In genomic region chr3:36835525-36836203, GRCm38 (mm10) we compare ENCODE assay signal across 8 mouse cellular contexts. TPM values are rescaled to one million over a fixed set of nuclear protein-coding genes. Genes with fewer than 3 reads are reported as not detected.
DNase-seq lines count a peak whose midpoint lies in the region; ATAC-seq lines count a peak whose summit lies in the region.

No protein-coding gene starts in this region.

- H3K36me3 ChIP-seq in forebrain, embryonic 16.5 days (ENCODE audit: control insufficient read depth, insufficient read depth) = no peaks in the 10 kb centered on the region
- H3K36me3 ChIP-seq in kidney, embryonic 16.5 days (ENCODE audit: insufficient read depth, low read length) = no peaks in the 10 kb centered on the region
- H3K36me3 ChIP-seq in midbrain, embryonic 11.5 days (ENCODE audit: control insufficient read depth, insufficient read depth, low read length) = no peaks in the 10 kb centered on the region

- no peak overlapping the region for H3K9ac ChIP-seq in forebrain, embryonic 16.5 days (replicated peaks; ENCODE audit: low read depth, low read length)
- no peak overlapping the region for H3K9ac ChIP-seq in kidney, embryonic 16.5 days (replicated peaks; ENCODE audit: low read length)
- peak overlapping the region; percentile 42; the same call in 1 of the 2 replicates for H3K9ac ChIP-seq in midbrain, embryonic 11.5 days (ENCODE audit: low read length)

- no peaks in the 10 kb centered on the region for H3K4me1 ChIP-seq in forebrain, embryonic 16.5 days (replicated peaks; ENCODE audit: control insufficient read depth, insufficient read depth, low read length)
- H3K4me1 ChIP-seq in kidney, embryonic 16.5 days (ENCODE audit: insufficient read depth, low read length) = 0 out of 2 replicates have a peak, but pooled peaks cover 4% of the 10 kb centered on the region
- H3K4me1 ChIP-seq in midbrain, embryonic 11.5 days (ENCODE audit: control insufficient read depth, insufficient read depth, low read length) = 0 out of 2 replicates have a peak, but pooled peaks cover 2% of the 10 kb centered on the region

- H3K4me2 ChIP-seq in forebrain, embryonic 16.5 days (ENCODE audit: low read length) = peak overlapping the region; percentile 39
- H3K4me2 ChIP-seq in kidney, embryonic 16.5 days (replicated peaks; ENCODE audit: low read depth, low read length) = peak overlapping the region; percentile 50
- H3K4me2 ChIP-seq in midbrain, embryonic 11.5 days = peak overlapping the region; percentile 32

- peak; percentile 11 for DNase-seq in layer of hippocampus, adult 11-12 months (ENCODE audit: low spot score)
- no peak for DNase-seq in layer of hippocampus, postnatal 36 days
- DNase-seq in cerebellum, postnatal 36 days = peak; percentile 29 to 30
- DNase-seq in midbrain, embryonic 11.5 days (ENCODE audit: low spot score, missing footprints) = peak; percentile 90
- no peak for DNase-seq in spleen, adult 18-20 months

- ATAC-seq in forebrain, embryonic 16.5 days = peak; percentile 77
- ATAC-seq in kidney, embryonic 16.5 days (ENCODE audit: low FRiP score, low TSS enrichment) = 0 out of 2 replicates have a peak, but pooled peaks have one; percentile 51
- ATAC-seq in midbrain, embryonic 11.5 days (ENCODE audit: low FRiP score) = peak; percentile 54; the same call in 1 of the 2 replicates
- no peak for ATAC-seq in megakaryocyte progenitor cell, adult 5-6 weeks (replicated peaks; ENCODE audit: poor library complexity)

- H3K9me3 ChIP-seq in forebrain, embryonic 16.5 days (ENCODE audit: control insufficient read depth, low read length) = no peaks in the 10 kb centered on the region
- no peaks in the 10 kb centered on the region for H3K9me3 ChIP-seq in kidney, embryonic 16.5 days (ENCODE audit: low read length)
- no peaks in the 10 kb centered on the region for H3K9me3 ChIP-seq in midbrain, embryonic 11.5 days (ENCODE audit: control insufficient read depth, low read length)

- H3K27me3 ChIP-seq in forebrain, embryonic 16.5 days (replicated peaks; ENCODE audit: control insufficient read depth, insufficient read depth, low read length) = no peaks in the 10 kb centered on the region
- H3K27me3 ChIP-seq in kidney, embryonic 16.5 days (ENCODE audit: insufficient read depth, low read length) = no peaks in the 10 kb centered on the region; the same call in 1 of the 2 replicates
- H3K27me3 ChIP-seq in midbrain, embryonic 11.5 days (ENCODE audit: control insufficient read depth, insufficient read depth, low read length) = no peaks in the 10 kb centered on the region

- H3K4me3 ChIP-seq in forebrain, embryonic 16.5 days (replicated peaks; ENCODE audit: low read length) = 0 out of 2 replicates have a peak overlapping the region, but pooled peaks have one; percentile 0
- peak overlapping the region; percentile 26; the same call in 1 of the 2 replicates for H3K4me3 ChIP-seq in kidney, embryonic 16.5 days (ENCODE audit: low read length)
- H3K4me3 ChIP-seq in midbrain, embryonic 11.5 days (ENCODE audit: low read depth, low read length) = no peak overlapping the region; the same call in 1 of the 2 replicates

- 17% methylated on average over 18 of the region's 18 CpGs for WGBS in forebrain, embryonic 16.5 days
- WGBS in kidney, embryonic 16.5 days = 26% methylated on average over 18 of the region's 18 CpGs
- WGBS in midbrain, embryonic 11.5 days = 22% methylated on average over 18 of the region's 18 CpGs

- no peak overlapping the region for H3K27ac ChIP-seq in forebrain, embryonic 16.5 days (ENCODE audit: low read length)
- H3K27ac ChIP-seq in kidney, embryonic 16.5 days (ENCODE audit: low read length) = no peak overlapping the region
- H3K27ac ChIP-seq in midbrain, embryonic 11.5 days (ENCODE audit: low read depth, low read length) = no peak overlapping the region

RNA-seq across cellular contexts. Expression of gene 4932438A13Rik, which starts 27.2 kb away (rescaled TPM):
- total RNA-seq in layer of hippocampus, postnatal 36 days (2021) = 10 to 100 TPM; 92.0 to 95.7 TPM
- 79.1 and 92.5 TPM in 2 replicates for polyA plus RNA-seq in forebrain, embryonic 16.5 days (2015; fragmentation: Nextera tagmentation; extraction: Ambion mirVana)
- polyA plus RNA-seq in kidney, embryonic 16.5 days (2015; fragmentation: Nextera tagmentation; extraction: Ambion mirVana) = 45.0 and 53.4 TPM in 2 replicates
- polyA plus RNA-seq in midbrain, embryonic 11.5 days (2014; fragmentation: Nextera tagmentation; extraction: Ambion mirVana) = 42.0 and 47.8 TPM in 2 replicates
- 70.3 and 90.5 TPM in 2 replicates for total RNA-seq in megakaryocyte progenitor cell, adult 5-6 weeks (2015)
- 29.4 and 49.4 TPM in 2 replicates for total RNA-seq in megakaryocyte progenitor cell, adult 5-6 weeks (2017)

Comparison
In these comparisons a context has a peak if more than half of its experiments do, and no peak if none do; other contexts are left out.
1. DNase-seq: peak in layer of hippocampus, adult 11-12 months (single experiment), cerebellum, postnatal 36 days (2 of 2) and midbrain, embryonic 11.5 days (single experiment); none in layer of hippocampus, postnatal 36 days (0 of 2) and spleen, adult 18-20 months (0 of 2).
2. Peak in every context shown above with its lines, with median percentiles within 50 percentile points of each other: H3K4me2 ChIP-seq.